Mouse (Mus musculus) left cerebral cortex, postnatal 25 days (tissue): ENCODE data around the gene 1600014C10Rik. TPM values are rescaled to one million over a fixed set of nuclear protein-coding genes. Genes with fewer than 3 reads are reported as not detected.

Experiments used
- DNase-seq, 2 experiments: peaks; one replicate each; pipeline ENCODE4 v3.0.0; 2022; ENCODE audit warnings: low spot score in 2 of 2, mixed read lengths in 1 of 2
- intact Hi-C: fragments of 180-260 bp; cut with DNase I; formaldehyde crosslinking; loops from one replicate; pipeline ENCODE4 v1.15.1; 2025
- total RNA-seq, 2 experiments: library from RNA; stranded (reverse); gene quantifications; 2 replicates each; pipeline ENCODE4 v1.2.3; 2021

The 1600014C10Rik gene
- 10 to 100 TPM; 21.5 to 22.6 TPM for total RNA-seq

DNA sequence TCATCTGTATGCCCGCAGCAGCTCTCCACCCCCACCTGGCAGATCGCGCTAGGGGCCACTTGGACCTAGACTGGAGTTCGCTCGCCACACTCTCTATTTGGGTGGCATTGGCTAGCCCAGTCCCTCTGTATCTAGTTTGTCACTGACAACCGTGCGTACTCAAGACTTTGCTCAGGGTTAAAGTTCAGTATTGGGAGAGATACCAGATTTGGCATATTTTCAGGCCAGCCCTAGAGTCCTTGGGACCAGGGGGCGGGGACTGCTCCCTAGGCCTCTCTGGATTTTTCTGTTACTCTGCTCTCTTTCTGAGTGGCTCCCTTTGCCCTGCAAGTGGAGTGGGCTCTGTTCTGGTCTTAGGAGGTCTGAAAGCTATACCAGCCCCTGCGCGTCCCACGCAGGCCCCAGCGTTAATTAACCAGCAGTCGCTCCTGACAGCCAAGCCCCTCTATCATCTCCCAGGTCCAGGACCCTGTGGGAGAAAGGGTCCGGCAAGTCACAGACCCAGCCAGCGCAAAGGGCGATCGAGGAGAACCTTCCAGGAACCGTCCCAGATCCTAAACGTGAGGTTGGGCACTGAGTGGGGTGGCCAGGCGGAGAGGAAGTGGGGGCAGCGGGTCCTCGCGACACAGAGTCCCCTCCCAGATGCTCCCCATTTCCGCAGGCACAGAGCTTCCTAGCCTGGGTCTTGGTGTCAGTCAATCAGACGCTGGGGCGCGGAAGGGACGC, at the start of gene 1600014C10Rik:
Gene 1600014C10Rik (plus strand): TSS at position 256 of the 726 bp plus-strand sequence.
- DNase-seq, result peak in 1 of 2 experiments; percentile 16
- intact Hi-C loops, result loop anchor here (1.0 to 2.0 kb wide), 2 partner anchors 18 to 88 kb away; partner anchors contain the start of gene Pop4

DNA sequence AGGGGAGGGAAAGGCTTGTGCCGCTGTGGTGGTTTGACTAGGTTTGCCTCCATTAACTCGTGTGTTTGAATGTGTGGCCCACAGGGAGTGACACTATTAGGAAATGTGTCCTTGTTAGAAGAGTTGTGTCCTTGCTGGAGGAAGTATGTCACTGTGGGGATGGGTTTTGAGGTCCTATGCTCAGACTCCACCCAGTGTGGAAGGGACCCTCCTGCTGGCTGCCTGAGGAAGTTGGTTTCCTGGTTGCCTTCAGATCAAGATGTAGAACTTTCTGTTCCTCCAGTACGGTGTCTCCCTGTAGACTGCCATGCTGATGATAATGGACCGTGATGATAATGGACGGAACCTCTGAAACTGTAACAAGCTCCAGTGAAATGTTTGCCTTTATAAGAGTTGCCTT, 48.5 kb upstream of the 1600014C10Rik start:
- DNase-seq, result no peak
- intact Hi-C loops, result no loop called here

DNA sequence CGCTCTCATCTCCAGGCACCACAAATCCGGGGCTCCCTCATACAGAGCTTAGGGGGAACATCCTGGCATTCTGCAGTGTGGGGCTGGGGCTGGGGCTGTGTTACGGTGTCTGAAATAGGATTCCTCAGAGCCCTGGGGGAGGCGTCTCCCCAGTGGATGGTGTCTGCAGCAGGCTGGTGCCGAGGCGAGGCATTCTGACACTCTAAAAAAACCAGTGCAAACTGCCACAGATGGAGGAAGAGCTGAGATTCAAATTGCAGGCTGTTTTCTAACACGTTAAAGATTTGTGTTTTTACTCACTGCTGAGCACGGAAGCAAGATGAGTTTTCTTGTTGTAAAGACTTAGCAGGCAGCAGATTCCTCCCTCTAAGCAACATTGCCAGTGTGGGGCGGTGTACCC, 42.7 kb upstream of the 1600014C10Rik start:
- DNase-seq, result peak; percentile 58 to 91
- intact Hi-C loops, result loop anchor here (2.0 to 5.0 kb wide), 3 partner anchors 26 to 768 kb away; no protein-coding TSS in a partner anchor

DNA sequence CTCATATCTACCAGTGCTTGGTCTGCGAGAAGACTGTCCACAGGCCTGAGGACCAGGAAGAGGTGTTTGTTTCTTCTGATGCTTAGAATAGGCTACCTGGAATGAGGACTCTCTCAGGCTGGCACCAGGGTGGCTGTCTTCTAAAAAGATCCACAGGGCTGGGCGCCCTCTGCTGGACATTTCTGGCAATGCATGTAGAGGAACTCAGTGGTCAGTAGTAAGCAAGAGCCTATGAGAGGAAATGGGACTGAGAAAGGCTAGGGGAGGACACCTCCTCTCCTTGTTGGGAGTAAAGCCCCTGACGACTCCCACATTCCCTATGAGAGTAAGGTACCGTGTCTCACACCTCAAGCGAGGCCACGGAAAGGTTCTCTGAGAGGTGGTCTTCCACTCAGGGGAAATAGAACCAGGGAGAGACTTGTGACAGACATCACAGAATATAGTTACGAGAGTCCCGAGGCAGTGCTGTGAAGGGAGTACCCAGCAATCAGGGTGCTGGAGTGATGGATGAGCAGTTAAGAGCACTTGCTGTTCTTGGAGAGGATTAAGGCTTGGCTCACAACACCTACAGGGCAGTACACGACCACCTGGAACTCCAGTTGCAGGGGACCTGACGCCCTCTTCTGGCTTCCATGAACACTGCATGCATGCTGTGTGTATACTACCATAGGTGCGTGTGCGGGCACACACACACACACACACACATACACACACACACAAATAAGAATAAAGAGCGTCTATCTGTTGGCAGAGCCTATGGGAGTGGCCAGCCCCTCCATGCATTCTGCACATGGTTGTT, 41.1 kb upstream of the 1600014C10Rik start:
- intact Hi-C loops, result loop anchor here (1.0 to 5.0 kb wide), 4 partner anchors 25 to 770 kb away; no protein-coding TSS in a partner anchor
- peak; percentile 85 to 88 for DNase-seq

DNA sequence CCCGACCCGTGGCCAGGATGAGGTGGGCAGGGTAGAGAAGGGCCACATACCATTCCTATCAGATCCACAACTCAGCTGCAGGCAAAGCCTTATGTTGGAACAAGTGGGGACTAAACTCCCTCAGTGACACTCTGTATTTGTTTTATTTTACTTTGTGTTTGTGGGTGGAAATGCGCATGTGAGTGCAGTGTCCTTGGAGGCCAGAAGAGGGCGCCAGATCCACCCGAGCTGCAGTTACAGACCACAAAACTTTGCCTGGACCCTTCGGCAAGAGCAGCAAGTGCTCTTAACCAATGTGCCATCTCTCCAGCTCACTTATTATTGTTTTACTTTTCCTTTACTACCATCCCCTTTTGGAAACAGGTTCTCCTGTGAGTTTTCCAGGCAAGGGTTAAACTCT, 35.5 kb upstream of the 1600014C10Rik start:
- DNase-seq, result no peak
- intact Hi-C loops, result no loop called here

DNA sequence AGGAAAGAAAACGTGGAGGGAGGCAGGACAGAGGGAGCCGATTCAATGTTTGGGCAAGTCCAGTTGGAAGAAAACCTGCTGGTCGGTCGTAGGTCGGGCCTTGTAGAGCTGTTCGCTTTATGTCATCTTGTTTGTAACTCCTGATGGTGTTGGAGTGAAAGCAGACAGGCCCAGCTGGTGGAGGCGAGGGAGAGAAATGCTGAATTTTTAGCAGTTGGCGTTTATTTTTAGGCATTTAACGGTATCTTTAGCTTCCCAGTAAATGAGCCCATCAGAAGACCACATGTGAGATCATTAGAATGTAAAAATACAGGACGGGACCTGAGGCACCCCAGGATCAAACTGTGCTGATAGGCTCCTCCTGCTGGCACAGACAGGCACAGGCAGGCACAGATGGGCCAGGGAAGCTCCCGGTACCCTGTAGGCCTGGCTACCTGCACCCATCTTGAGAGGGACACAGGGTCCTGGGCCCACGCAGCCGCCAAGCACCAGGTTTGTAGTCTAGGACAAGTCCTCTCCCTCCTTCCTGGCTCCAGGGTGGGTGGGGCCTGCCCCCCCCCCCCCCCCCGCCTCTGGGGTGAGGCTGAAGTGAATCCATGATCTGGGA, 31.2 kb upstream of the 1600014C10Rik start:
- DNase-seq, result peak; percentile 38 to 62
- intact Hi-C loops, result no loop called here

DNA sequence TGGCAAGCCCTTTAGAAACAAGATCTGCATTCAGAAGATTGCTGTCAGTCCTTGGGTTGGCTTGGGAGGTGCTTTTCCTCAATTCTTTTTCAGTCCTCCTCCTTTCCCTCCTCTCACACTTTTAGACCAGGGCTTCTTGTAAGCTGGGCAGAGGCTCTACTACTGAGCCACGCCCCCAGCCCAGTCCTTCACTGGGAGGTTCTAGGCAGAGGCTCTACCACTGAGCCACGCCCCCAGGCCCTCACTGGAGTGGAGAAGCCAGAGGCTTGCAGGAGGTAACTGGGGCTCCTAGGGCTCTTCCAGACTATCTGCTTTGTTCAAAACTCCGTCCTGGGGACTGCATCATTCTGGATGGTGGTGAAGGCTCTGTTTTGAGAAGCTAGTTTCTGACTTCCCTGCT, 30.4 kb upstream of the 1600014C10Rik start:
- intact Hi-C loops, result no loop called here
- no peak for DNase-seq

DNA sequence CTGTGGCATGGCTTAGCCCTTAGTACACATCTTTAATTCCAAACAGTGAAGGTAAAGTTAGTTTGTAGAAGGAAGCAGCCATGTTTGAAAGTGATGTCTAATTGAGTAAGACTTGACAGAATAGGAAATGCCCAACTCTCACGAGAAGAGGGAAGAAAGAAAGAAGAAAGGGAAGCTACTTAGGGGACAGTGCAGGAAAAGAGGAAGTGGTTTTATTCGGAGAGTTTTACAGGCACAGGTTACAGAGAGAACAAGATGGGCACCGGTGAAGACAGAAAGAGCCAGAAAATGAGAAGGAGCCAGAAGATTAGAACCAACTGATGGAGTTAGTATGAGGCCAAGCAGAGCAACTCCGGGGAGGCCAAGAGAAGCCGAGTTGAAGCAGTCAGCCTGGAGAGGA, 27.2 kb upstream of the 1600014C10Rik start:
- intact Hi-C loops, result no loop called here
- DNase-seq, result no peak

DNA sequence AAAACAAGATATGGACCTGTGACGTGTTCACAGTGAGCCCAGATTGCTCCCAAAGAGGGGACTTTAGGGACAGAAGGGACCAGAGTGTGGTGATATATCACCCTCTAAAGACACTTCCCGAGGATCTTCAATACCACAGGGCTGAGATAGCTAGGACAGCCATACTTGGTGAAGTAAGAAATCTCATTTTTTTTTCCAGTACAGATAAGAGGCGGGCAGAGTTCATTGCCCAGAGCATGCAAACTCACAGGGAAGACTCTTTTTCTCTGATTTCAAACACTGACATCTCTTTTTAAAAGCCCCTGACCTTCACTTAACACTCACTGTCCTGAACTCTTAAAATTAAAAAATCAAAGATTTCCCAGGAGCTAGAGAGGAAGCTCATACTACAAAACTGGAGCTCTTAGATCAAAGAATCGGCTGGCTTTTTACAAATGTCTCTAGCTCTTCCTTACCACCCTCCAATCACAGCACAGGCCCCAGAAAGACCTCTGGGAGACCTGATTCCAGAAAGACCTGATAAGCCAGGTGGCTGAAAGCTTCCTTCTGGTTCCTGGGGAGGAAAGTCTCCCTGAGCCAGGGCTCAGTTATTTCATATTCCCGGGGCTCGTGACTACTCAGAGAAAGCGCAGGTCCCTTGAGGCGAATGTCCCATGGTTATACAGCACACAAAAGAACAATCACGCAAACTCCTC, 24.1 kb upstream of the 1600014C10Rik start:
- intact Hi-C loops, result no loop called here
- DNase-seq, result no peak

DNA sequence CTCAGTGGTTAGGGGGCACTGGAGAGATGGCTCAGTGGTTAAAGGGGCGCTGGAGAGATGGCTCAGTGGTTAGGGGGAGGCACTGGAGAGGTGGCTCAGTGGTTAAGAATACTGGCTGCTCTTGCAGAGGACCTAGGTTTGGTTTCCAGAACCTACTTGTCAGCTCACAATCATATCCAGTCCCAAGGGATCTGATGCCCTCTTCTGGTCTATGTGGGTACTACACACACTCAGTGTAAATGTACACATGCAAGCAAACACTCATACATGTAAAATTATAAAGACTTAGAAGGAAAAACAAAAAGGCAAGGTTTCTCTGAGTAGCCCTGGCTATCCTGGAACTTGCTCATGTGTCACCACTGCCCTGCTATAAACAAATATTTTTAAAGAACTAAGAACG, 21.6 kb upstream of the 1600014C10Rik start:
- DNase-seq, result no peak
- intact Hi-C loops, result loop anchor here (5.0 kb wide), 1 partner anchor 784 kb away; no protein-coding TSS in a partner anchor

DNA sequence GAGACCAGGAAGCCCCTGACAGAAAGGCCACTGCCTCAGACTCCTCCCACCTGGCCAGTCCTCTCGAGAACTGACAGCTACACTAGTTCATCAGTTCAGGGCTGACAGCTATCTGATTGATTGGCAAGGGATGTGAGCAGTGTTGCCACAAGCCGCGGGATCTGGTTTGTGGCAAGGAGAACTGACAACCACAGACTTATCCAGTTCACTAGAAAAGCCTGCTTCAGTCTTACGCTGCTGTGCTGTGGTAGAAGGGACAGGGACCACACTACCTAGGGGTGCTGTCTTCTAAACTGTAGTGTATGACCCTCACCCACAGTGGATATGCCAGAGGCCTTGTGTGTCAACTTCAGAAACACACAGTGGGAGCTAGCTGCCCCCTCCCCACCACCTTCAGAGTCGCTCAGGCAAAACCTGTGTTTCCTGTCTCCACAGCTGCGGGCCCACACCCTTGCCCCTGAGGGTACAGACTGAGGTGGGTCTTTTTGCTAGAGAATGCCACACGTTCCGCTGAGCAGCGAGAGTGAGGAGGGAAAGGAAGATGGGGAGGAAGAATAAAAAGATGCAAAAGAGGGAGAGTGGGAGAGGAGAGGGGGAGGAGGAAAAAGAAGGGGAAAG, 19.5 kb upstream of the 1600014C10Rik start:
- intact Hi-C loops, result loop anchor here (5.0 kb wide), 1 partner anchor 786 kb away; no protein-coding TSS in a partner anchor

DNA sequence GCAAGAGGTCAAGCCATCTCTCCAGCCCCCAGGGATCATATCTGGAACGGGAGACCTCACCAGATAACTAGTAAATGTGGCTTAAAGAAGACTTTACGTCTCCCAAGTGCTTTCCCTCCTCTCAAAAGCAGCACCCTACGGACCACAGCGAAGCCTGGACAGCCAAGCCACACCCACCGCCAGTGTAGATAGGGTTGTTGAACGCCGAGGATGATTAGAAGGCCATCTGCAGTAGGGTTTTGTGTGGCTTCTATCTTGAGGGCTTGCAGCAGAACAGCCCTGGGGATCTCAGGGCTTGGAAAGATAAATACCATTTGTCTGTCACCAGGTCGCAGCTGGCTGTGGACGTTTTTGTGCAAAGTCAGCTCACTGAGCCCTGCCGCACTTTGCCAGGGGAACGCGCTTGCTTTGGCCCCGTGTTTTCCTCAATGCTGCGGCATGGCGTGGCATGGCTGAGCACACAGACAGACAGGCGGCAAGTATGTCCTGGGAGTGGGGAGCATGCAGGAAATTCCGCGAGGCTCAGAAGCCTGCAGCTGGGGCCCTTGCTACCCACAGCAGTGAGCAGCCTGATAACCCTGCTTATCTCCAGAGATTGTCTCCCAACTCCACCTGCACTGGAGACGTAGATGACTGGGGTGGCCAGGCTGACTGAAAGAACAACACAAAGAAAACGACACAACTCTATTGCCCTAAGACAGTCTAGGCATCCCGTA, 15.9 kb upstream of the 1600014C10Rik start:
- intact Hi-C loops, result loop anchor here (2.0 kb wide), 1 partner anchor 26 kb away; no protein-coding TSS in a partner anchor
- no peak for DNase-seq

More for the DNA sequence above, 19.5 kb upstream of the 1600014C10Rik start:
- DNase-seq, result no peak

DNA sequence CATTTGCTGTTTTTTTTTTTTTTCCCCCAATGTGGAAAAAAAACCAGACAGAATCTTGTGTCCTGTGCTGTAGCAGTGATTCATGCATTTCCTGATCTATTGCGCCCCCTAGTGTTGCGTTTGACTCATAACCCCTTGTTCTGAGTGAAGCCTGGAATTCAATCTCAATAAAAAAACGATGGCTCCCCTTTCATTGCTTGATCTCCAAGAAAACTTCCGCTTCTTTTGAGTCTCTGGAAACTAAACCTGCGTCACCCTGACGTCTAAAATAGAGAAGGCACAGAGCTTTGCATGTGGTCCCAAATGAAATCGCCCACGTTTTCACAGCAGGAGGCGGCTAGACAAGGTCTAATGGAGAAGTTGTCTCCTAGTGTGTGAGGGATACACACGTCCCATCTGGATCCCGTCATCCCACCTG, 15.3 kb upstream of the 1600014C10Rik start:
- DNase-seq, result peak; percentile 74 to 93
- intact Hi-C loops, result loop anchor here (2.0 kb wide), 3 partner anchors 27 to 107 kb away; no protein-coding TSS in a partner anchor

DNA sequence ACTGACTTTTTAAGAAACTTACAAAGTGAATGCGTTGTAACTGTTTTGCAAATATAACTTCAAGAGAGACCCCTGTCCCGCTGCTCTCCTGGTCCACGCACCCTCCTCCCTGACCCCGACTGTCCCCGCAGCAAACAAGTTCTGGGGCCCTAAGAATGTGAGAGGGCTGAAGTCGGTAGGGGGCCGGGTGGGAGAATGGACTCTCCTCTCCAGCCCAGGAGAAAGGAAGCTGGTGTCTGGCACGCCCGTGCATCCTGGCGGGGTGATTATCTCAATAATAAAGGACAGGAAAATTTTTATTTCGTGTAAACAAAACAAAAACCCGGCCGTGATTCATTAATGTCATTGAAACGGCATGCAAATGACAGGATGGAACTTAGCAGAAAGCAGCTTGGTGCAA, 9.1 kb upstream of the 1600014C10Rik start:
- no peak for DNase-seq
- intact Hi-C loops, result no loop called here

DNA sequence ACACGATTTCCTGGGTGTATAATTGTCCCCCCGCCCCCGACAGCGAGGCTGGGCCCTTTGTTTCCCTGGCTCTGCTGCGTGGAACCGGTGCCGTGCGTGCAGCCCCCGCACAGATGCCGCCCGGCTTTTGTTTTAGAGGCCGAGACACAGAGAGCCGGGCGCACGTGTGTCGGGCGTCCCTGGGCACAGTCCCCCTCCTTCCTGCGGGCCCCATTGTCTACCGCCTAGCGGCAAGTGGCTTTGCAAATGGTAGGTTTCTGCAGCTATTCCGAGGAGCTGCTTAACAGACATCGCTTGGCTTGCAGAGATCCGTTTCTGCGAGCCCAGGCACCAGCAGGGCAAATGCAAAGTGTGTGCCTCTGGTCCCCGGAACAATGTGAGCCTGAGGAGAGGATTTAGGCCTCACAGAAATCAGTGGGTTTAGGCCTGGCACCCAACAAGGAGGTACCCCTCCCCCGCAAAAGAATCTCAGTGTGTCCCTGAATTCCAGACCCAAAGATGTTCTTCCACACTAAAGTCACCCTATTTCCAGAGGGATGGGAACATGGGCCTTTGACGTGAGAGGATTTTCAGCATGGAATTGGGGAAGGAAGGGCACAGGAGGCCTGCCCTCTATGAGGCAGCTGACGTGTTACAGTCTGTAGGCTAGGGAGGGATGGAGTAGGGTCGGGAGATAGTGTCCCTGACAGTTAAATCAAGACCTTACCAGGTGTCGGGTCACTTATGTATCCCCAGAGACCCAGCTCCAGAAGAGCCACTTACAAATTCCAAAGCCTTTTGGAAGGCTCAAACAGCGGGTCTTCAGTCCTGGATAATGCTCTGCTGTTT, 8.5 kb upstream of the 1600014C10Rik start:
- DNase-seq, result peak; percentile 62 to 66
- intact Hi-C loops, result no loop called here

DNA sequence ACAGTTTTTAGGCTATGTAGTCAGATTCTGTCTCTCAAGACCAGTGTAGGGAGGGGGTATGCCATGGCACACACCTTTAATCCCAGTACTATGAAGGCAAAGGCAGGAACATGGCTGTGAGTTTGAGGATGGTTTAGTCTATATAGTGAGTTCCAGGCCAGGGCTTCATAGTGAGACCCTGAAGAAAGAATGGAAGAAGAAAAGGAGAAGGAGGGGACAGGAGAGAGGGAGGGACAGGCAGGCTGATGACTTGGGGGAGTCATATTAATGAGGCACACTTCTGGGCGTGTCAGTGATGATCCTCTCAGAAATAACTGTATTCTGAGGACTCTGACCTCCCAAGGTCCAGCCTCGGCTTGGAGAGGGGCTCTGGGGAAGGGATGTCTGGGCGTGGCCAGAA, 7.0 kb upstream of the 1600014C10Rik start:
- no peak for DNase-seq
- intact Hi-C loops, result no loop called here

DNA sequence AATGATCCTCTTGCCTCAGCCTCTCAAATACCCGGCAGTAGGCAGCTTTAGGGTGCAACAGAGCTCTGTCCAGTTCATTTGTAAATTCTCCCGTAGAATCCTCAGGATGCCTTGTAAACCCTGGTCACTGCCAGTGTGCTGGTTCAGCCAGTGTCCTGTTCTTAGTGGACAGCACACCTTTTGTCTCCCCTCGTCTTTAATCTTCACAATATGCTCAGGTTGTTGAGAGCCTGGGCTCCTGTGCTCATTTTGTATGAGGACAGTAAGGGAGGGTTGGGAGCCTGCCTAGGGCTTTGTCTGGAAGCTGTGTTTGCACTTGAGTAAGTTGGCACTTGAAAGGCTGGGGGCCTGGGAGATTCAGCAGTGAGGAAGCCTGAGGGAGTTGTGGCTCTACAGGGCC, 3.1 kb upstream of the 1600014C10Rik start:
- intact Hi-C loops, result no loop called here
- no peak for DNase-seq

DNA sequence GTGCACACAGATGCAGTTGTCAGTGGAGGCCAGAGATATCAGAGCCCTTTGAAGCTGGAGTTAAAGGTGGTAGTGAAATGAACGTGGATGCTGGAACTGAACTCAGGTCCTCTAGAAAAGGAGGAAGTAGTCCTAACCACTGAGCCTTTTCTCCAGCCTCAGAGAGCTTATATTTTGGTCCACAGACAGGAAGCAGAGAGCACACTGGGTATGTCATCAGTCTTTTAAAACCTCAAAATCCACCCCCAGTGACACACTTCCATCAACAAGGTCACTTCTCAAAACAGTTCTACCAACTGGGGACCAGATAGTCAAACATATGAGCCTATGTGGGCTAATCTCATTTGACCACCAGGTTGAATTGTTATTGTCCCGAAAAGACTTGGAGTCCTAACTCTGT, 1.7 kb upstream of the 1600014C10Rik start:
- intact Hi-C loops, result no loop called here
- no peak for DNase-seq
